Mouse (Mus musculus) T-helper 2 cell (primary cell): Measurements from ENCODE around the gene Asb1.

Source experiments
- in situ Hi-C: fragments of 300-600 bp; cut with MboI, MseI; formaldehyde crosslinking; loops from one replicate; pipeline ENCODE4 v1.15.1; 2025; ENCODE audit warnings: high pct_unique_total_duplicates

The Asb1 gene

DNA sequence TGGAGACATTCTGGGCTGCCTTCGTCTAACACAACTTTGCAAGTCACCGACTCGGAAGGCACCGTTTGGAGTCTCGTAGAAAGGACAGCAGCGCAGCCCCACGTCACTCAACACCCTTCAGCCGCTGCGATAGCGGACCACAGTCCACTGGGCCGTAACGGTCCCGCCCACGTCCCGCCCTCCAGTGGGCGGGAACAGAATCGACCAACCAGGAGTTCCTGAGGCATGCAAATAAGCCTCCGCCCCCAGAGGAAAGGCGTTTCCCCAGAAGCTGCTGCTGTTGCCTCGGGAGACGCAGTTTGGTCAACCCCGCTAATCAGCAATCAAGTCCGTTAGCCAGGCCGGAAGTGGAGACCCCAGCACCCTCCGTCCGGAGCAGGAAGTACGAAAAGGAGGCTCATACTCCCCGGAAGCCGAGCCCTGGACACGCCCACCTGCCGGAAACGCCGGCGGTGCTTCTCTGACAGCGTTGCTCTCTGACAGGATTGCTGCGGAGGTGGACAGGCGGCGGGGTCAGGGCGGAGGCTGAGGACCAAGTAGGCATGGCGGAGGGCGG, at the start of gene Asb1:
Gene Asb1 (plus strand): TSS at position 274 of the 556 bp plus-strand sequence.
- in situ Hi-C loops: no loop called here

DNA sequence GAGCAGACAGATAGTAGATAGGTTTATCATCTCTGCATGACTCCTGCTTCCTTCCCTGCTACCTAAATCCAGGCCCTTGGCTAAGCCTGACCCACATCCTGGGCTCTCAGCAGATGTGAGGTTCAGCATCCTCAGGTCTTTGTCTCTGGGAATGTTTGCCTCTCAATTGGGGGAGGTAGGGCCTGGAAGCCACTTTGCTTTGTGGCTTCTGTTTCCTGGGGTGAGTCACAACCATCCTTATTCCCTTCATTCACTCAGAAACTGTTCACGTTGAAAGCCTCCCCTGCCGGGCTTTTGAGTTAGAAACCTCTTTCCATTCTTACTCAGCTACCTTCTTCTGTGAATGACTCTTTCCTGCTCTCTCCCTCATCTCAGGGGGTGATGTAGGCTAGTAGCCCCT, 47.6 kb upstream of the Asb1 start:
- in situ Hi-C loops: loop anchor here (5.0 kb wide), 1 partner anchor 35 kb away; the partner anchor contains the start of gene Per2

GRCm38 (mm10) chr1:91493938-91494337, 46.4 kb upstream of the Asb1 start:
- in situ Hi-C loops: loop anchor here (5.0 kb wide), 1 partner anchor 37 kb away; the partner anchor contains the start of gene Per2

- in situ Hi-C loops: loop anchor here (5.0 kb wide), 1 partner anchor 37 kb away; the partner anchor contains the start of gene Per2
These were observed 45.7 kb upstream of the Asb1 start, which contains the start of gene Traf3ip1 for GRCm38 (mm10) chr1:91494457-91495140. Traf3ip1 (plus strand) TSS chr1:91494647.

- in situ Hi-C loops: no loop called here
These were observed 45.0 kb upstream of the Asb1 start for GRCm38 (mm10) chr1:91495321-91495720.

- in situ Hi-C loops: no loop called here
These were observed 41.8 kb upstream of the Asb1 start for GRCm38 (mm10) chr1:91498579-91498978.

GRCm38 (mm10) chr1:91504615-91505014, 35.7 kb upstream of the Asb1 start:
- in situ Hi-C loops: no loop called here

- in situ Hi-C loops: loop anchor here (5.0 kb wide), 1 partner anchor 657 kb away; no protein-coding TSS in a partner anchor
These were observed 25.4 kb upstream of the Asb1 start for GRCm38 (mm10) chr1:91514916-91515315.

GRCm38 (mm10) chr1:91515642-91516041, 24.7 kb upstream of the Asb1 start:
- in situ Hi-C loops: loop anchor here (5.0 kb wide), 1 partner anchor 657 kb away; no protein-coding TSS in a partner anchor

GRCm38 (mm10) chr1:91523759-91524158, 16.6 kb upstream of the Asb1 start:
- in situ Hi-C loops: loop anchor here (5.0 kb wide), 1 partner anchor 349 kb away; no protein-coding TSS in a partner anchor

DNA sequence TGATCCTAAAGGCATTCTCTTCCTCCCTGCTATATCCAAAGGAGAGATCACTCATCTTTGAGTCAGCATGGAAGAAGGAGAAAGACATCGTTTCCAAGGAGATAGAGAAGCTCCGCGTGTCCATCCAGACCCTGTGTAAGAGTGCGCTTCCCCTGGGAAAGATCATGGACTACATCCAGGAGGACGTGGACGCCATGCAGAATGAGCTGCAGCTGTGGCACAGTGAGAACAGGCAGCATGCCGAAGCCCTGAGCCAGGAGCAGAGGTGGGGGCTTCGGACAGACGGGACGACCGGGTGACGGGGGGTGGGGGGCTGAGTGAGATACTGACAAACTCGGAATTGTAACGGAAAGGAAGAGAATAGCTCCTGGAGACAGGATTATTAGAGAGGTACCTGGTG, 14.5 kb upstream of the Asb1 start:
- in situ Hi-C loops: no loop called here

DNA sequence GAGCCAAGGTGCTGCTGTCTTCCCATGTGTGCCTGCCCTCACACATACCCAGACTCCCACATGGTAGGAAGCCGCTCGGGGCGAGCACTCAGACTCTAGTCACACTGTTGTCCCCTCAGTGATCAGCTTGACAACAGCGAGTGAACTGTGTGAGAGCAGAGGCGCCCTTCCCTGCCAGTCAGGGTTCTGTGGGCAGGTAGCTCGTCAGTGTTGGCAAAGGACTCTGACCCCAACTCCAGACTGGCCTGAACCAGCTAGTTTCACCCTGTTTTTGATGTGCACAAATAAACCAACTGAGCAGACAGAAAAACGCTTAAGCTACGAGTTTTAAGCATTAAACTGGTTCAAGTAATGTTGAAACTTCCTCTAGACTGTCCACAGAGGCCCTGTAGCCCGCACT, 10.2 kb upstream of the Asb1 start:
- in situ Hi-C loops: loop anchor here (5.0 kb wide), 1 partner anchor 942 kb away; the partner anchor contains the start of gene Ndufa10

GRCm38 (mm10) chr1:91532243-91532642, 8.1 kb upstream of the Asb1 start:
- in situ Hi-C loops: loop anchor here (5.0 kb wide), 1 partner anchor 940 kb away; the partner anchor contains the start of gene Ndufa10

GRCm38 (mm10) chr1:91532892-91533291, 7.5 kb upstream of the Asb1 start:
- in situ Hi-C loops: loop anchor here (5.0 kb wide), 1 partner anchor 939 kb away; the partner anchor contains the start of gene Ndufa10

GRCm38 (mm10) chr1:91533483-91533882, 6.9 kb upstream of the Asb1 start:
- in situ Hi-C loops: loop anchor here (5.0 kb wide), 1 partner anchor 939 kb away; the partner anchor contains the start of gene Ndufa10

DNA sequence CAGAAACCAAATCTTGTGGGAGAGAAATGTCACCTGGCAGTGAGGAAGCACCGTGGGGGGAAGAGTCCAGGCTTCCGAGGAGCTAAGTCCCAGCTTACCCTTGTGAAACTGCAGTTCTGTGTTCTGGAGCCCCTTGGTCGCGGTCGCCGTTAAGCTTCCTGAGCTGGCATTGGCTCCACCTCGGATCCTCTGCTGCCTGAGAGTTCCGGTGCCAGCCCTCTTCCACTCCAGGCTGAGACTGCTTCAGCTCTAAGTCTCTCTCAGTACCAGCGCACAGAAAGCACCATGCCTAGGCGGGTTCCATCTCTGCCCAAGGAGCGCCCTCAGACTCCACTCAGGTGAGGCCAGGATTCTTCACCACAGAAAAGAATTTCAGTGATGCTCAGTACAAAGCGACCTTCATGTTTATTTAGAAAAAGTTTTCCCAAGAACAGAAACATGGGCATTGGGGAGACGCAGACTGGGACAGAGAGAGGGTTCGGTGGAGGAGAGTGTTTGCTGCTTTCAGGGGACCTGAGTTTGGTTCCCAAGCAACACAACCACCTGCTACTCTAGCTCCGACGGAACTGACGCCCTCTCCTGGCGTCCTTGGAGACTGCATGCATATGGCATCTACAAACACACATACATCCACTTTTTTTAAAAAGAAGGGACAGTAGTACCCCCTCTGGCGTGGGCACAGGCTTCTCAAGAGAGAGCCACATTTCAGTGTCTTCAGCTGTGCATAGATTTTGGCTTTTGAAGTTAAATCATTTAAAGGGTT, 6.2 kb upstream of the Asb1 start:
- in situ Hi-C loops: loop anchor here (5.0 kb wide), 1 partner anchor 938 kb away; the partner anchor contains the start of gene Ndufa10

DNA sequence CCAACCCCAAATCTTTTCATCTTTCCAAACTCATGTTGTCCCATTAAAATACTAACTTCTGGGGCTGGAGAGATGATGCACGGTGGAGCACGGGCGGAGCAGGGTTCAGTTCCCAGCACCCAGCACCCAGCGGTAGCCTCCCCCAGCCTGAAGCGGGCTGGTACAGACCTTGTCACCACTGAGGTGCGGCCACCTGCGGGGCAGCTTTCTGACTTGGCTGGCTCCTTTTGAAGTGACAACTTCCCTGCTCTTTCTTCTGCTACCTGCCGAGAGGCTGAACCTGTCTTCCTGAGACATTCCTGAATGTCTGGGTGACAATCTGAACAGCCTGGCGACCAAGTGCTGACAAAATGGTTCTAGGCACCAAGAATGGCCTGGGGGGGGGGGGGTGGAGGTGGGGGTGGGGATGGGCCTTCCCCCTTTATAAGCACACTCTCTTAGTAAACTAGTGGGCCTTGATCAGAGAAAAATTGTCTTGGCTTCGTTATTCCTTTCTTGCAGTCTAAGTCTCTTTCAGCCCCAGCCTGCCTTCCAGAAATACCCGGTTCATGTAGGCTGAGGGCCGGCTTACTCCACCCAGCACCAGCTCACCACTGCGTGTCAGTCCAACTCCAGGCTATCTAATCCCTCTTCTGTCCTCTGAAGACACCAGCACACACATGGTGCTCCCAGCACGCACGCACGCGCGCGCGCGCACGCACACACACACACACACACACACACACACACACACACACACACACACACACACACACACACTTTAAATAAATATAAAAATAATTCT, 2.4 kb upstream of the Asb1 start:
- in situ Hi-C loops: no loop called here

GRCm38 (mm10) chr1:91538570-91538929, 1.8 kb upstream of the Asb1 start:
- in situ Hi-C loops: no loop called here

DNA sequence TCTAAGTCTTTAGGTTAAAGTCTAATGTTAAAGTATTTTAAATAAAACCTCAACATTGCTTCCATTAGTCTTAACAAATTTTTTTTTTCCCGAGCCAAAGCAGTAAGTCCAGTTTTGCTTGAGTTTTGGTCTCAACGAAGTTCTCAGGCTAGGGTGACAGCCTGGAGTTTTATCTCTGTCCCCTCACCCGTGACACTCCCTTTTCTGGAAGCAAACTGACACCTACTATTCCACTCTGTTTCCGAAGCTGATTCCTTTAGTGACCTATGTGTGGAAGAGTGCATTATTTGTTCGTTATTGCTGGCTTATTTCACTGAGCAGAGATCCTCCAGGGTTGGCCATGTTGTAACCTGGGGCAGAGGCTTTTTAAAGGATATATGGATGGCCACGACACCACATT, 1.1 kb upstream of the Asb1 start:
- in situ Hi-C loops: no loop called here

- in situ Hi-C loops: no loop called here
These were observed 557 bp upstream of the Asb1 start for GRCm38 (mm10) chr1:91539704-91540270.
